Mouse (Mus musculus) kidney, adult 2 months (tissue): ENCODE measurements around the gene Il17rc. TPM values are rescaled to one million over a fixed set of nuclear protein-coding genes. Genes with fewer than 3 reads are reported as not detected.

Experiments used
- DNase-seq: peaks from one replicate; pipeline ENCODE4 v3.0.0; 2021
- H3K27ac ChIP-seq: fragments of 200-500 bp; 2 replicates; pipeline ENCODE4 v1.5.1; 2012; ENCODE audit warnings: low read depth, low read length, control low read depth, inconsistent platforms; ENCODE audit not compliant: insufficient read depth
- H3K27me3 ChIP-seq: fragments of 200-500 bp; replicated peaks from 2 replicates; pipeline ENCODE4 v1.6.1; 2012; ENCODE audit warnings: mild to moderate bottlenecking, moderate library complexity, low read length, inconsistent platforms; ENCODE audit not compliant: control insufficient read depth, insufficient read depth
- H3K36me3 ChIP-seq: fragments of 200-500 bp; 2 replicates; pipeline ENCODE4 v1.6.1; 2012; ENCODE audit warnings: mild to moderate bottlenecking, moderate library complexity, low read length, inconsistent platforms; ENCODE audit not compliant: control insufficient read depth, insufficient read depth
- H3K4me1 ChIP-seq: fragments of 200-500 bp; 2 replicates; pipeline ENCODE4 v1.6.1; 2011; ENCODE audit warnings: low read length; ENCODE audit not compliant: control insufficient read depth, insufficient read depth
- H3K4me3 ChIP-seq: fragments of 200-500 bp; 2 replicates; pipeline ENCODE4 v1.5.1; 2011; ENCODE audit warnings: mild to moderate bottlenecking, low read depth, low read length, control low read depth; ENCODE audit not compliant: insufficient read depth
- CTCF ChIP-seq: fragments of 200-500 bp; conservative IDR thresholded peaks from 2 replicates; pipeline ENCODE4 v1.5.1; 2011; ENCODE audit warnings: low read depth, mild to moderate bottlenecking, control low read depth, low read length, moderate library complexity, mixed read lengths; ENCODE audit not compliant: insufficient read depth, insufficient read length
- POLR2A ChIP-seq: fragments of 200-500 bp; IDR thresholded peaks from one replicate; pipeline ENCODE4 v1.6.1; 2011; ENCODE audit warnings: low read depth, low read length, control low read depth
- WGBS: fragments of 180-500 bp; shearing (Covaris S2); methylation state at CpG from one replicate; pipeline ENCODE4 v1.1.7; 2018; 5-methylcytosine and 5-hydroxymethylcytosine counted together
- polyA plus RNA-seq: library from polyadenylated mRNA; depleted of rRNA; stranded (reverse); fragments of >200 nt; gene quantifications from 2 replicates; pipeline ENCODE4 v1.2.3, GENCODE M21; 2012

The Il17rc gene
- polyA plus RNA-seq, 1 experiment: 37.6 TPM

DNA sequence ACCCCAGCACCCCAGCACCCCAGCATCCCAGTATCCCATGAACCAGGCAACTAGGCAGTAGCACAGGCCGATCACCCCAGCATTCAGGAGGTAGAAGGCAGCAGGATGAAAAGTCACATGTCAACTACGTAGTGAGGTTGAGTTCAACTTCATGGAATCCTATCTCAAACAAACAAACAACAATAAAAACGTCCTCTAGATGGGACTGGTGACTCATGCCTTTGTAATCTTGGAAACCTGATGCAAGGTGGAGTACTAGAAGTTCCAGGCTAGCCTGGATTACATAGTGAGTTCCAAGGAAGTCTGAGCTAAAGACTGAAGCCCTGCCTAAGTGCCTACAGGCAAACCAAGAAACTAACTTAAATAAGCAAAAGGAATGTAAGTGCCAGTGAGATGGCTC lies 40.4 kb upstream of the Il17rc start:
- no peak for DNase-seq
- Histone ChIP-seq H3K4me3 (no peak overlapping the region), H3K27ac (no peak overlapping the region), H3K27me3 (no peaks in the 10 kb centered on the region), H3K4me1 (no peaks in the 10 kb centered on the region), H3K36me3 (no peaks in the 10 kb centered on the region)
- 44% methylated on average over 3 of the region's 3 CpGs for WGBS
- no peak for TF ChIP-seq CTCF
- no peak for TF ChIP-seq POLR2A

GRCm38 (mm10) chr6:113431801-113432200 lies 39.4 kb upstream of the Il17rc start:
- H3K4me1 ChIP-seq: no peaks in the 10 kb centered on the region
- 46% methylated on average over 3 of the region's 3 CpGs for WGBS
- no peak overlapping the region for H3K4me3 ChIP-seq
- no peak for DNase-seq
- TF ChIP-seq POLR2A: no peak
- TF ChIP-seq CTCF: no peak
- H3K27ac ChIP-seq: no peak overlapping the region
- no peaks in the 10 kb centered on the region for H3K36me3 ChIP-seq
- H3K27me3 ChIP-seq: no peaks in the 10 kb centered on the region

GRCm38 (mm10) chr6:113433661-113434060 lies 37.6 kb upstream of the Il17rc start:
- TF ChIP-seq CTCF (no peak), POLR2A (no peak)
- Histone ChIP-seq H3K27ac (no peak overlapping the region), H3K27me3 (no peaks in the 10 kb centered on the region), H3K36me3 (no peaks in the 10 kb centered on the region), H3K4me3 (no peak overlapping the region), H3K4me1 (no peaks in the 10 kb centered on the region)
- DNase-seq: no peak
- 82% methylated on average over 3 of the region's 3 CpGs for WGBS

DNA sequence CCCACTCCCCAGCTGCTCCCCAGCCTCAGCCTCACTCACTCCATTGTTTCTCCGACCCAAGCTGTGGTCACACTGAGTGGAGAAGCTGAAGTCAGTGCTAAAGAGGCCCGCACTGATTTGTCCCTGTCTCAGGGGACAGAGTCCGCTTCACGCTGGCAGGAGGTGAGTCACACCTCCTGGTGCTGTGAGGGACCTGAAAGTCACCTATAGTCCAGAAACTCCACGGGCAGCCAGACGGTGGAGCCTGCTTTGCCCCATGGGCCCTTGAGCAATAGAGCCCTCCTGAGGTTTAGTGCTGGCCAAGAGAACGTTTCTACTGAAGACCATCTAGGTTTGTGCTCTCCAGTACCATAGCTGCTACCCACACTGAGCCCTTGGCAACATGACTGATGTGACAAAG lies 36.5 kb upstream of the Il17rc start:
- Histone ChIP-seq H3K36me3 (no peaks in the 10 kb centered on the region), H3K4me3 (no peak overlapping the region), H3K27ac (no peak overlapping the region), H3K4me1 (no peaks in the 10 kb centered on the region), H3K27me3 (no peaks in the 10 kb centered on the region)
- WGBS: 67% methylated on average over 7 of the region's 7 CpGs
- DNase-seq: no peak
- TF ChIP-seq CTCF (no peak), POLR2A (no peak)

DNA sequence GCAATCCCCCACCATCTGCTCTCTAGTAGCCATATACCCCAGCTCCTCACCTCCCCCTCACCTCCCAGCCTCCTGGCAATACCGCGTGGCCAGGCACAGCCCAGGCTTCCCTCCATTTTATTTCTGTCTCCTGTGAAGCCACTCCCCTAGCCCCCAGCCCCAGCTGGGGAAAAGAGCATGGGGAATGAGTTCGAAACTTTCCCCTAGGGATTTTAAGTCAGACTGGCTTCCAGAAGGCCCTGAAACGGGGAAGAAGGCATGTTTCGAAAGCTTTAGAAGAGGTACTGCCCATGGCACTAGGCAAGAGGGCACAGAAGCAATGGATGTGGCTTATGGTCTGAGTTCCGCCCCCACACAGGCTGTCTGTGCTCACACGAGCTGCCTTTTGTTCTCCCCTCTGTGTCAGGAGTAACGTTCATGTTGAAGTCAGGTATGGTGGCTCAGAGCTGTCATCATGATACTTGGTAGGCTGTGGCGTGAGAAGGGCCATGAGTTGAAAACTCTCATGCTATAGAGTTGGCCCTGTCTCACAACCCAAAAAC lies 35.5 kb upstream of the Il17rc start, which contains the start of gene Cidec:
Gene Cidec (minus strand): TSS at position 97 of the 542 bp plus-strand sequence.
- no peaks in the 10 kb centered on the region for H3K27me3 ChIP-seq
- no peaks in the 10 kb centered on the region for H3K36me3 ChIP-seq
- H3K27ac ChIP-seq: no peak within 1 kb of the TSS
- H3K4me1 ChIP-seq: no peaks in the 10 kb centered on the region
- H3K4me3 ChIP-seq: no peak within 1 kb of the TSS
- no peak for TF ChIP-seq POLR2A
- no peak for TF ChIP-seq CTCF
- DNase-seq: no peak
- 79% methylated on average over 9 of the region's 9 CpGs for WGBS

DNA sequence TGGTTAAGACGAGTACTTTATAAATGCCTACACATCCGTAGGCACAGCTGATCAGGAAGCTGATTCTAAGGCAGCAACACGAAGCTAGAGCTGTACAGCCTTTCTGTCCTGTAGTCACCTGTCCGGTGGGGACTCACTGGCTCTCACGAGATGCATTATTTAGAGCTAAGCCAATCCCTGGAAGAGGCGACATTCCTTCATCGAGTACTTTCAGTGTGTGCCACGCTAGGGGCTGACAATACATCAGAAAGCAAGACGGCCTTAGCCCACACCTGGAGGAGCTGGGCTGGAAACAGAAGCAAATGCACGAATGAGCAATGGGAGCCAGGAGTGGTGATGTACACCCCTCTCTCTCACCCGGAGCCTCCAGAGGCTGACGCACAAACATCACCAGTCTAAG lies 34.1 kb upstream of the Il17rc start:
- Histone ChIP-seq H3K4me3 (no peak overlapping the region), H3K27ac (no peak overlapping the region), H3K4me1 (peaks cover 5% of the 10 kb centered on the region; the same call in 1 of the 2 replicates), H3K36me3 (no peaks in the 10 kb centered on the region), H3K27me3 (no peaks in the 10 kb centered on the region)
- WGBS: 76% methylated on average over 12 of the region's 12 CpGs
- DNase-seq: no peak
- TF ChIP-seq CTCF (no peak), POLR2A (no peak)

DNA sequence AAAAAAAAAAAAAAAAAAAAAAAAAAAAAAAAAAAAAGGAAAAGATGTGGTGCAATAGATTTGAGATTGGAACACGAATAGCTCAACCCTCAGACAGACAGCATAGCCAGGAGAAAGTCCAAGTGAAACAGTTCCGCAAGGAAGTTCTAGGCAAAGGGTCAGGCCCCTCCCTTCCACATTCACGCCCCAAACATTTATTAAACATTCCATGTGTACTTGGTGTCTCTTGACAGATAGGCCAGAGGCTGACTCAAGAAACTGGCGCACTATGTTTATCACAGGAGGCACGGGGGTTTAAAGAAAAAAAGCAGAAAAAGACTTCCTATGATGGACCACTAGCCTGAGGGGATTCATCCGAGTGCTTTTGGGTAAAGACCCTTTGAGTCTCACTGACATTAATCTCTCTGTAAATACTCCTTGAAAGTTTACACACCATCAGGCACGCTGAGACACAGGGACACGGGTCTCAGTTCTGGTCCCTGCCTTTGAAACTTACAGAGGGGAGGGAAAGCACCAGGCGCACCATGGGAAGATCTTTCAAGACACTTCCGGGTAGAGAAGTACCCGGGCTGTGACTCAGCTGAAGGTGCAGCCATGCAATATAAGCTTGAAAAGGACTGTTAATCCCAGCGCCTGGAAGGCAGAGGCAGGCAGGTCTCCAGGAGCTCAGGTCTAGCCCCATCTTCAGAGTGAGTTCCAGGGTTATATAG lies 32.4 kb upstream of the Il17rc start:
- TF ChIP-seq POLR2A: no peak
- no peak for TF ChIP-seq CTCF

More for the DNA sequence above, 32.4 kb upstream of the Il17rc start:
- Histone ChIP-seq H3K4me3 (no peak overlapping the region), H3K27me3 (no peaks in the 10 kb centered on the region), H3K27ac (no peak overlapping the region), H3K36me3 (no peaks in the 10 kb centered on the region), H3K4me1 (peaks cover 11% of the 10 kb centered on the region)
- DNase-seq: peak; percentile 47
- WGBS: 47% methylated on average over 12 of the region's 12 CpGs
